Mouse (Mus musculus): ENCODE measurements around the gene 4930432K21Rik.

GRCm38 (mm10) chr8:84103601-84104000 is 44.2 kb upstream of the 4930432K21Rik start:
- no peak for TF ChIP-seq POLR2A (IDR thresholded peaks at IDR 0.05; ENCODE audit: low read depth, low read length)
- TF ChIP-seq CTCF (conservative IDR thresholded peaks at IDR 0.05; ENCODE audit: insufficient read depth, insufficient read length, low read depth, low read length): no peak
